Mouse (Mus musculus) hindbrain, embryonic 12.5 days (tissue): ENCODE results near the gene Ccnt1. TPM values are rescaled to one million over a fixed set of nuclear protein-coding genes. Genes with fewer than 3 reads are reported as not detected.
"Not testable (repeated sequence)": the region's sequence is repeated elsewhere in the genome, so short reads cannot be mapped to it uniquely, and the experiment has no call there.

Experiments
- ATAC-seq: fragments of 200-750 bp; cut with Nextera tagmentation; 2 replicates; pipeline ENCODE4 v1.8.0; 2017; ENCODE audit warnings: moderate TSS enrichment; ENCODE audit not compliant: low FRiP score
- H3K27ac ChIP-seq: fragments of 300-500 bp; sonication (generic); 2 replicates; pipeline ENCODE4 v1.5.1; 2016; ENCODE audit warnings: mild to moderate bottlenecking
- H3K27me3 ChIP-seq: fragments of 300-500 bp; sonication (generic); 2 replicates; pipeline ENCODE4 v1.6.1; 2016; ENCODE audit warnings: mild to moderate bottlenecking
- H3K36me3 ChIP-seq: fragments of 300-500 bp; sonication (generic); 2 replicates; pipeline ENCODE4 v1.6.1; 2016; ENCODE audit warnings: mild to moderate bottlenecking
- H3K4me1 ChIP-seq: fragments of 300-500 bp; sonication (generic); 2 replicates; pipeline ENCODE4 v1.6.1; 2016
- H3K4me2 ChIP-seq: fragments of 300-500 bp; sonication (generic); replicated peaks from 2 replicates; pipeline ENCODE4 v1.6.1; 2016; ENCODE audit warnings: mild to moderate bottlenecking
- H3K4me3 ChIP-seq: fragments of 300-500 bp; sonication (generic); 2 replicates; pipeline ENCODE4 v1.5.1; 2016; ENCODE audit warnings: mild to moderate bottlenecking
- H3K9ac ChIP-seq: fragments of 300-500 bp; sonication (generic); 2 replicates; pipeline ENCODE4 v1.6.1; 2016; ENCODE audit warnings: mild to moderate bottlenecking, moderate library complexity
- H3K9me3 ChIP-seq: fragments of 300-500 bp; sonication (generic); replicated peaks from 2 replicates; pipeline ENCODE4 v1.6.1; 2016; ENCODE audit warnings: mild to moderate bottlenecking
- whole genome bisulfite sequencing: fragments of 180-500 bp; shearing (Covaris S2); methylation state at CpG from one replicate; pipeline ENCODE4 v1.1.7; 2016; 5-methylcytosine and 5-hydroxymethylcytosine counted together
- polyA plus RNA-seq: library from polyadenylated mRNA; unstranded; fragments of >200 nt; fragmentation: Nextera tagmentation; extraction: Ambion mirVana; gene quantifications from 2 replicates; pipeline ENCODE4 v1.2.1, GENCODE M21; 2016

Ccnt1 gene
- polyA plus RNA-seq, 1 experiment from 2014 or later = 63.2 TPM

- ATAC-seq = no peak
- Histone ChIP-seq H3K9ac (no peak overlapping the region), H3K27me3 (no peaks in the 10 kb centered on the region), H3K36me3 (peaks cover 47% of the 10 kb centered on the region), H3K4me2 (no peak overlapping the region), H3K4me3 (no peak overlapping the region), H3K27ac (no peak overlapping the region), H3K4me1 (no peaks in the 10 kb centered on the region), H3K9me3 (no peaks in the 10 kb centered on the region)
- WGBS = 65% methylated on average over 7 of the region's 7 CpGs
Measured at GRCm38 (mm10) chr15:98589640-98590336, 19.1 kb upstream of the Ccnt1 start.

GRCm38 (mm10) chr15:98587751-98588150 lies 17.0 kb upstream of the Ccnt1 start:
- Histone ChIP-seq H3K36me3 (peaks cover 26% of the 10 kb centered on the region), H3K4me1 (no peaks in the 10 kb centered on the region), H3K27me3 (no peaks in the 10 kb centered on the region), H3K27ac (no peak overlapping the region), H3K9ac (no peak overlapping the region), H3K4me3 (no peak overlapping the region), H3K4me2 (no peak overlapping the region), H3K9me3 (no peaks in the 10 kb centered on the region)
- WGBS = 90% methylated on average over 11 of the region's 11 CpGs
- no peak for ATAC-seq

- not testable (repeated sequence) for ATAC-seq, H3K9ac ChIP-seq, H3K27me3 ChIP-seq, H3K27ac ChIP-seq, H3K4me1 ChIP-seq, H3K4me3 ChIP-seq, H3K9me3 ChIP-seq, H3K4me2 ChIP-seq
- peaks cover 10% of the 10 kb centered on the region for H3K36me3 ChIP-seq
- WGBS = 72% methylated on average over 9 of the region's 9 CpGs
Measured at GRCm38 (mm10) chr15:98586141-98586540, 15.4 kb upstream of the Ccnt1 start.

- no peak overlapping the region for H3K4me3 ChIP-seq
- 41% methylated on average over 7 of the region's 7 CpGs for WGBS
Measured at GRCm38 (mm10) chr15:98585421-98585820, 14.7 kb upstream of the Ccnt1 start.

GRCm38 (mm10) chr15:98582996-98583395 lies 12.3 kb upstream of the Ccnt1 start:
- H3K36me3 ChIP-seq = no peaks in the 10 kb centered on the region
- H3K9ac ChIP-seq = no peak overlapping the region
- 86% methylated on average over 8 of the region's 8 CpGs for WGBS
- no peaks in the 10 kb centered on the region for H3K9me3 ChIP-seq
- no peak overlapping the region for H3K27ac ChIP-seq
- no peaks in the 10 kb centered on the region for H3K4me1 ChIP-seq
- no peak for ATAC-seq
- no peak overlapping the region for H3K4me2 ChIP-seq
- H3K4me3 ChIP-seq = no peak overlapping the region
- no peaks in the 10 kb centered on the region for H3K27me3 ChIP-seq

More at GRCm38 (mm10) chr15:98585421-98585820, 14.7 kb upstream of the Ccnt1 start:
- Histone ChIP-seq H3K4me1 (no peaks in the 10 kb centered on the region), H3K9me3 (no peaks in the 10 kb centered on the region), H3K36me3 (peaks cover 4% of the 10 kb centered on the region; the same call in 1 of the 2 replicates), H3K27ac (no peak overlapping the region), H3K27me3 (no peaks in the 10 kb centered on the region), H3K9ac (no peak overlapping the region), H3K4me2 (no peak overlapping the region)
- ATAC-seq = no peak

GRCm38 (mm10) chr15:98582410-98582809 lies 11.7 kb upstream of the Ccnt1 start:
- 85% methylated on average over 8 of the region's 8 CpGs for WGBS
- H3K4me2 ChIP-seq = no peak overlapping the region
- H3K4me3 ChIP-seq = no peak overlapping the region
- H3K27ac ChIP-seq = no peak overlapping the region
- no peaks in the 10 kb centered on the region for H3K36me3 ChIP-seq
- ATAC-seq = no peak
- no peaks in the 10 kb centered on the region for H3K4me1 ChIP-seq
- H3K9ac ChIP-seq = no peak overlapping the region
- H3K27me3 ChIP-seq = no peaks in the 10 kb centered on the region
- no peaks in the 10 kb centered on the region for H3K9me3 ChIP-seq

- H3K4me1 ChIP-seq = no peaks in the 10 kb centered on the region
- ATAC-seq = peak; percentile 85
- no peak overlapping the region for H3K4me2 ChIP-seq
- H3K4me3 ChIP-seq = no peak overlapping the region
- WGBS = 37% methylated on average over 5 of the region's 5 CpGs
- H3K27me3 ChIP-seq = no peaks in the 10 kb centered on the region
- no peaks in the 10 kb centered on the region for H3K36me3 ChIP-seq
- no peaks in the 10 kb centered on the region for H3K9me3 ChIP-seq
- H3K27ac ChIP-seq = no peak overlapping the region
- H3K9ac ChIP-seq = no peak overlapping the region
Measured at GRCm38 (mm10) chr15:98579795-98580464, 9.2 kb upstream of the Ccnt1 start.

GRCm38 (mm10) chr15:98579310-98579709 lies 8.6 kb upstream of the Ccnt1 start:
- Histone ChIP-seq H3K4me3 (no peak overlapping the region), H3K9me3 (no peaks in the 10 kb centered on the region), H3K36me3 (no peaks in the 10 kb centered on the region), H3K27ac (no peak overlapping the region), H3K4me2 (no peak overlapping the region), H3K9ac (no peak overlapping the region), H3K27me3 (no peaks in the 10 kb centered on the region), H3K4me1 (no peaks in the 10 kb centered on the region)
- no peak for ATAC-seq
- WGBS = 80% methylated on average over 2 of the region's 2 CpGs

- H3K27ac ChIP-seq = no peak overlapping the region
- H3K9ac ChIP-seq = no peak overlapping the region
- H3K27me3 ChIP-seq = no peaks in the 10 kb centered on the region
- no peaks in the 10 kb centered on the region for H3K9me3 ChIP-seq
- no peak overlapping the region for H3K4me2 ChIP-seq
- H3K36me3 ChIP-seq = no peaks in the 10 kb centered on the region
- WGBS = 80% methylated on average over 4 of the region's 4 CpGs
- ATAC-seq = no peak
- peaks cover 10% of the 10 kb centered on the region for H3K4me1 ChIP-seq
- no peak overlapping the region for H3K4me3 ChIP-seq
Measured at GRCm38 (mm10) chr15:98573293-98573692, 2.6 kb upstream of the Ccnt1 start.

- Histone ChIP-seq H3K4me1 (peaks cover 26% of the 10 kb centered on the region), H3K27me3 (no peaks in the 10 kb centered on the region), H3K9me3 (no peaks in the 10 kb centered on the region), H3K27ac (no peak overlapping the region), H3K36me3 (no peaks in the 10 kb centered on the region), H3K4me3 (no peak overlapping the region), H3K9ac (no peak overlapping the region), H3K4me2 (no peak overlapping the region)
- ATAC-seq = no peak
- 88% methylated on average over 4 of the region's 4 CpGs for WGBS
Measured at GRCm38 (mm10) chr15:98569795-98570365, 843 bp downstream of the Ccnt1 start.

- Histone ChIP-seq H3K27me3 (no peaks in the 10 kb centered on the region), H3K9me3 (no peaks in the 10 kb centered on the region), H3K27ac (0 out of 2 replicates have a peak overlapping the region, but pooled peaks have one; percentile 4), H3K36me3 (no peaks in the 10 kb centered on the region), H3K4me3 (peak overlapping the region; percentile 69), H3K4me1 (peaks cover 29% of the 10 kb centered on the region), H3K9ac (peak overlapping the region; percentile 88; the same call in 1 of the 2 replicates), H3K4me2 (peak overlapping the region; percentile 74)
- WGBS = 74% methylated on average over 7 of the region's 7 CpGs
- no peak for ATAC-seq
Measured at GRCm38 (mm10) chr15:98569216-98569615, 1.5 kb downstream of the Ccnt1 start.

GRCm38 (mm10) chr15:98568256-98569033 lies 2.3 kb downstream of the Ccnt1 start:
- peak overlapping the region; percentile 69 for H3K4me3 ChIP-seq
- no peaks in the 10 kb centered on the region for H3K9me3 ChIP-seq
- H3K27ac ChIP-seq = peak overlapping the region; percentile 94
- WGBS = 13% methylated on average over 22 of the region's 22 CpGs
- H3K4me1 ChIP-seq = peaks cover 29% of the 10 kb centered on the region
- peaks cover 3% of the 10 kb centered on the region for H3K36me3 ChIP-seq
- peak overlapping the region; percentile 74 for H3K4me2 ChIP-seq
- H3K9ac ChIP-seq = peak overlapping the region; percentile 88
- 0 out of 2 replicates have a peak, but pooled peaks have one; percentile 22 for ATAC-seq
- no peaks in the 10 kb centered on the region for H3K27me3 ChIP-seq
